Mouse (Mus musculus): ENCODE data around the gene Hrk. TPM values are rescaled to one million over a fixed set of nuclear protein-coding genes. Genes with fewer than 3 reads are reported as not detected.

The Hrk gene
- total RNA-seq (2015) (not detected in 2 replicates), total RNA-seq (2017) (not detected in 2 replicates)

GRCm38 (mm10) chr5:118164581-118164980, at the start of gene Hrk:
Gene Hrk (plus strand): TSS chr5:118164648.
- no peak for ATAC-seq (replicated peaks; ENCODE audit: poor library complexity)

DNA sequence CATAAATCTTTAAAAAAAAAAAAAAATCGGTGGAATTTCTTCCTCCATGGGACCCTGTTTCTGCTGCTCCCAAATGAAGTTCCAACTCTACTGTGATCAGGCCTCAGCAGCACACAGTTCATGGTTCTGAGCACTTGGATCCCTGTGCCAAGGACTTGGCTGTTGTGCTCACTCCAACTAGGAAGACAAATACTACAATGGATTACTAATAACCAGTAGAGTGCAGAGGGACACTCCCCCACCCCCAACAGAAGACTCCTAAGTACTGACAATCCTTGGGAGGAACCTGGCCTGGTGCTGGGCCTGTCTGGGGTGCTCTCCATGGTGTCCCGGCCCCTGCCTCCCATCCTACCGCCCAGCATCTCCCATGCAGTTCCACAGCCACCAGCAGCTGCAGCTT, 46.1 kb upstream of the Hrk start:
- ATAC-seq (replicated peaks; ENCODE audit: poor library complexity), result no peak

GRCm38 (mm10) chr5:118118922-118119321, 45.5 kb upstream of the Hrk start:
- no peak for ATAC-seq (replicated peaks; ENCODE audit: poor library complexity)

- ATAC-seq (replicated peaks; ENCODE audit: poor library complexity), result no peak
Measured at GRCm38 (mm10) chr5:118120670-118121069, 43.8 kb upstream of the Hrk start.

DNA sequence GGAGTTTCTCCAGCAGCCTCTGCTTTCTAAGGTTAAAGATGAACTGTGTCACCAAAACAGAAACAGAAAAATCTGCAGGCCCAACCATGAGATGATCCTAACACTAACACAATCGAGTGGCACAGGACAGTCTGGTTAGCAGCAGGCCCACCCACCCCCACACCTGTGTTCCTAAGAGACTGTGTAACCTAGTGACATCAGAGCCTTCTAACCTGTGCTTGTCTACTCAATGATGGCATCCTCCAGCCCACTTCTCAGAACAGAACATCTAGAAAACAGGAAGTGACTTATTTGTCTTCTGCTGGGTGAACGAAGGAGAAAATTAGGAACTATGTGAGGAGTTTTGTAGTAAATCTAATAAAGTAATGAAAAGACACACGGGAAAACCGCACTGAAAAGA, 42.5 kb upstream of the Hrk start:
- ATAC-seq (replicated peaks; ENCODE audit: poor library complexity), result no peak

DNA sequence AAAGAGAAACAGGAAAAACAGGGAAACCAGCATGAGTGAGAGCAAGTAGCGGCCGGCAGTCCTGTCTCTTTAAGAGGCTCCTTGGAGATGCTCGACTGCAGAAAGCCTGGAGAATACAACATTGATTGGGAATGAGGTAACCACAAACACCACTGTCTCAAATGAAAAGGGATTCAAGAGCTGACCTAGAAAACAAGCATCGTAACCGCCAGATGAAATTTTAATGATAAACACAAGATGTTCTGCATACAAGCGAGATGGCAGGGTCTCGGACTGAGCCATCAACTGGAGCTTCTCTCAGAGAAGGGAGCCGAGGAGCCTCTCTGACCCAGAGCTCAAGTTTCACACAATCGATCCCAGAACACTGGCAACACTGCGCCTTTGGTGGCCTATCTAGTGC, 41.4 kb upstream of the Hrk start:
- no peak for ATAC-seq (replicated peaks; ENCODE audit: poor library complexity)

GRCm38 (mm10) chr5:118126671-118127070, 37.8 kb upstream of the Hrk start:
- ATAC-seq (replicated peaks; ENCODE audit: poor library complexity), result no peak

DNA sequence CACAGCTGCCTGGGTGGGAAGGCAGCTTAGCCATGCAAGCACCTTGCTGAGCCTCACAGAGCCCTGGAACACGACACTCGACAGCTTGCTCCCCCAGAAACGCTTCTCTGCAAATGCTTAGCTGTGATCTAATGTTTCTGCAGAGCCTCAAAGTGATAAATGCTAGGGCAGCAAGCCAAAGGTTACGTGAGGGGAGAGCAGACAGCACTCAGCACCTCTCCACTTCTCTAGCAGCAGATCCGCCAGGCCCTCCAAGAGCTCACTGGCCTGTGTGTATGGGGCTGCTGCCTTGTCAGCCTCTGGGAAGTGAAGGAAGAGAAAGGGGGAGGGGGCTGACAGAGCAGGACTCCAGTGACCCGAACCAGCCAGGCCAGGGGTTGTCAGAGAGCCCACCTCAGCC, 36.2 kb upstream of the Hrk start:
- ATAC-seq (replicated peaks; ENCODE audit: poor library complexity), result no peak

DNA sequence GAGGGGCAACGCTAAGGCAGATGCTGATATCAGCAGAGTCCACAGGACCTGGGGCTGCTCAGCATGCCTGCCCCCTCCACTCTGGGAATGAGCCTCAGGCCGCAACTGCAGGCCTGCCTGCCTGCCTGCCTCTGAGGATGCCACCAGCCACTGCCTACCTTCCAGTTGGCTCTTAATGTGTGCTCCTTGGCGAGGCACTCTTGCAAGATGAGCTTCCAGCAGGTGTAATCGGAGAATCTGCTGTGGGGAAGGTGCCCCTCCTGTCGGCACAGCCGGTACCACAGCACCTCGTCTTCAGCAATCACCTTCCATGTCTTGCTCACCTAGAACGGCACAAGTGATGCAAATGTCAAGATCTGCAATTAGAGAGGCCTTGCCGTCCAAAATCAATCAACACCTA, 35.8 kb upstream of the Hrk start:
- no peak for ATAC-seq (replicated peaks; ENCODE audit: poor library complexity)

DNA sequence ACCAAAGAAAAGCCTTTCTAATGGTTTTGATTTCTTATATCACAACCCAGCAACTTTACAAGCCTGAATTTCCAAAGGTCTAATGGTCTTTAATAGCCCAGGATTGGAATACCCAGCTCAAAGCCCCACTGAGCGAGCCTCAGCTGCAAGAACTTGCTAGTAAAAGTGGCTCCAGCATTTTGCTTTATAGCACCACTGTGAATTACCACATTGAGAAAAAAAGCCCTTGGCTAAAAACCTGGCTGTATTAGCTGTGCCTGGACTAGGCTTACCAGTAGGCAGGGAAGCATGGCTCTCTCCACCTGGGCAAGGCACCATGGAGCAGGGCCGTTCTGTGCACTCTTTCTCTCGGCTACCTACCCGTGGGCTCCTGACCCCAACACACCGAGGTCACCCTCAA, 28.1 kb upstream of the Hrk start:
- no peak for ATAC-seq (replicated peaks; ENCODE audit: poor library complexity)

DNA sequence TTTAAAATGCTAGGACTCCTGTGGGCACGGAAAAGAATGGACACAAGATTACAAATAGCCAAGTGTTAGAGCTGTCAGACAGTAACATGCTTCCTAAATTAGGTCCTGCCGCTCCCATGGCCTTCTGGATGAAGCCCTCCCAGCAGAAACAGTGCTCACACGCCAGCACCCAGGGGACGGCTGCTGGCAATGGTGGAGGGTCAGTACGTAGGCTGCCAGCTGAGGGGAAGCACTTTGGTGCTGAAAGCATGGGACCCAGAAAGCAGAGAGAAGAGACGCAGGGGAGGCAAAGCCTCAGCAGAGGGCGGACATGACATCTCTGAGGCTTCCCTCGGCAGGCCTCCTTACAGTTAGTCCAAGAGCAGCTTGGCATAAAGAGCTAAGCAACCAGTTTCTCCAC, 24.8 kb upstream of the Hrk start:
- no peak for ATAC-seq (replicated peaks; ENCODE audit: poor library complexity)

DNA sequence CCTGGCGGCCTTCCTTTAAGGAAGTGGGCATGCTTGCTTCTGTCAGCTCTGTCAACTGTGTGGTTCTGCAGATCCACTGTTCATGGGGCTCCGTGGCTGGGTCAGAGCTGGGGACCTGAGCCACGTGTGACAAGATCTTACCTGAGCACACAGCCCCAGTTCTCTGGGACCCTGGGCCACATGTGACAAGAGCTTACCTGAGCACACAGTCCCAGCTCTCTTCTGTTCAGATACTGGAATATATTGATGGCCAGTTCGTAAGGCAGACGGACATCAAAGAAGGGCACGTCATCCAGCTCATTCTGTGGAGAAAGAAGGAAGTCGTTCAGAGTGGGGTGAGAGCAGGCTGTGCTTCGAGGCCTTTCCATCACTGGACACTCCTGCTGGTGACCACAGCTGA, 22.0 kb upstream of the Hrk start:
- ATAC-seq (replicated peaks; ENCODE audit: poor library complexity), result no peak

GRCm38 (mm10) chr5:118143211-118144026, 21.0 kb upstream of the Hrk start:
- no peak for ATAC-seq (replicated peaks; ENCODE audit: poor library complexity)

DNA sequence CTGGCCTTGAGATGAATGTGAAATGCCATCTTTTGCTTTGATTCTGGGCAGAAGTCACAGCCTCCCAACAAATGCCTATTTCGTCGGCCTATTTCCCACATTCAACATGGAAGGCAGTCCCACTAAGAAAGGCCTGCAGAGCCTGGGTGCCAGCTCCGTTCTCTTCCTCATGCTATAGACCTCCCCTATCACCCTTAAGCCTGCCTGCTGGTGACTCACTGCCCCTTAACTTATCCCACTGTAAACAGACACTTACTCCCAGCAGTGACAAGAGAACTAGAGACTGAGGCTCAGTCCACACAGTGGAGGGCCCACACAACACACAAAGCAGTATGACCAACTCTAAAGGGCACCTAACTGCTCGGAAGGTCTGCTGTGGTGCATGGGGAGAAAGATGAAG, 20.1 kb upstream of the Hrk start:
- no peak for ATAC-seq (replicated peaks; ENCODE audit: poor library complexity)

DNA sequence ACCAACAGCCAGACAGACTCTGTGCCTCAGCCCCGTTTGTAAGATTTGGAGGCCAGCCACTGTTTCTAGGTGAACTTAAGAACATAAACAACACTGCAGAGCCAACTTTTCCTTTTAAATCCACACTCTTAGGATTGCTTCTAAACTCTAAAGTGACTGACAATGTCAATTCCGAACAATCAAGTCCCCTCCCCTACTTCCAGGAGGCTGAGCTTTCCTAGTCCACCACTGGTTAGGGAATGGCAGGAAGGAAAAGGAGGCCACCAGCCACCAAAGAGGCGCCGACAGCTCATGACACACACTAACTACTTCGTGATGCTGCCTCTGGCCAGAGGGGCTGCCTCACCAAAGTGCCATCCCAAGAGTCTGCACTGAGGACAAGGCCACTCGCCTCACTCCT, 19.7 kb upstream of the Hrk start:
- no peak for ATAC-seq (replicated peaks; ENCODE audit: poor library complexity)

DNA sequence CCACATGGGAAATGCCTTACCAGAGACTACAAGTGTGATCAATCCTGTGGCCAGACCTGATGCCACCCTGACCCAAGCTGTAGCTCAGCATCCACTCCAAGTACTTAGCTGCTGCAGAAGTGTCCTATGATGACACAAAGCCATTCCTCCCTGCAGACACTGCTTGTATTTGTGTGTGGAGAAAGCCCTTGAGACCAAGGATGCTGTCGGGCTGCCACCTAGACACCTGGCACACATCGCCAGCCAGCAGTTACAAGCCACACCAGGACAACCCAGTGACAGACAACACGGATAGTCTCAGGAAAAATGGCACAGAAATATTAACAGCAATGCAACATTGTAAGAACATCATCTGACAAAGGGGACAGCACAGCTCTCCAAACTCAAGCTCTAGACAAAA, 19.0 kb upstream of the Hrk start:
- no peak for ATAC-seq (replicated peaks; ENCODE audit: poor library complexity)

DNA sequence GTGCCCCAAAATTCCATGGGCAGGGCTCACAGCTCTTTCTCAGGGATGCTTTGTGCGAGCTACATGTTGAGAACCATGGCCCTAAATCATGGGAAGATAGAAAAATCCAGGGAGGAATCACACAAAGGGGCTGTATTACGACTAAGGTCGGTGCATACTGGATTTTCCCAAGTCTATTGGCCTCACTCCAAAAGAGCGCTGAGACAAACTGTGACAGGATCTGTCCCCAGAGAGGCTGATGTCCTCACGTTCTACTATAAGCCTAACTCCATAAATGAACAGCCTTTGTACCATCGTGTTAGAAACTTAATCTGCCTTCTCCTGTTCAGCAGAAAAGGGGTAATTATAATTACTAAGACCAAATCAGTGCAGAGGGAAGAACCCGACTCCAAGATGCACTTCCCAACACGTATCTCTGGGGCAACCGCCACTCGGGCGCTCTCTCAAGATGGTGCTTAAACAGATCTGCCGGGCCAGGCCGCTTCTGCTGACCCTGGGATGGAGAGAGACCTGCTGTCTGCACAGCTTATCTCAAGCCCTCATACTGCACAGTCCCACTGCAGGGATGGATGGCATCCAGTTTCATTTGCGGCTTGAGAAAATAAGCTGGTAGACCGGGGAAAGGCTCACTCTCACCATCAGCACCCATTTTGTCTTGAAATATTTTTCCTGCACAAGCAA, 18.3 kb upstream of the Hrk start:
- no peak for ATAC-seq (replicated peaks; ENCODE audit: poor library complexity)

- no peak for ATAC-seq (replicated peaks; ENCODE audit: poor library complexity)
Measured at GRCm38 (mm10) chr5:118147264-118147663, 17.2 kb upstream of the Hrk start.

- no peak for ATAC-seq (replicated peaks; ENCODE audit: poor library complexity)
Measured at GRCm38 (mm10) chr5:118149711-118150110, 14.7 kb upstream of the Hrk start.

GRCm38 (mm10) chr5:118154839-118155564, 9.4 kb upstream of the Hrk start, which contains the start of gene Fbxw8:
Gene Fbxw8 (minus strand): TSS chr5:118155464.
- peak; percentile 99 for ATAC-seq (replicated peaks; ENCODE audit: poor library complexity)

DNA sequence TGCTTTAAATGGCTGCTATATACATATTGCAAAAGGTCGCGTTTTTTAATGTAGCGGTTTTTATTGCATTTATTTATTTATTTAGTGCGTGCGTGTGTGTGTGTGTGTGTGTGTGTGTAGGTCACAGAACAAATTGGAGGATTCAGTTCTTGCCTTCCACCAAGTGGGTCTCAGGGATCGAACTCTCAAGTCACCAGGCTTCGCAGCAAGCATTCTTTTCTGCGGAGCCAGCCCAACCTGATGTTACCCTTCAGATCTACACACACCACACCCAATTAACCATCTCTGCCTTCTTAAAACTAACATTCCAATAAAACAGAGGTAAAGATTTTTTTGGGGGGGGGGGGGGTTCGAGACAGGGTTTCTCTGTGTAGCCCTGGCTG, 8.9 kb upstream of the Hrk start:
- no peak for ATAC-seq (replicated peaks; ENCODE audit: poor library complexity)

- no peak for ATAC-seq (replicated peaks; ENCODE audit: poor library complexity)
Measured at GRCm38 (mm10) chr5:118156976-118157375, 7.5 kb upstream of the Hrk start.

All from megakaryocyte progenitor cell, adult 5-6 weeks (primary cell).